Comparison of ENCODE assay signal across 8 mouse cellular contexts in genomic region chr12:114047991-114048390, GRCm38 (mm10).
A peak's percentile ranks its signal among the peaks of the same experiment; 100 is the strongest.
DNase-seq lines count a peak whose midpoint lies in the region; ATAC-seq and TF ChIP-seq lines count a peak whose summit lies in the region.
"Not testable (repeated sequence)": the region's sequence is repeated elsewhere in the genome, so short reads cannot be mapped to it uniquely, and the experiment has no call there.

No protein-coding gene starts in this region.

- peak; percentile 35 for DNase-seq in CD4-positive helper T cell, adult 2 months (ENCODE audit: low read depth, low spot score)
- peak; percentile 46 for DNase-seq in T-cell, adult 2 months (ENCODE audit: low spot score)
- DNase-seq in brain, embryonic 14.5 days (ENCODE audit: low read depth) = peak; percentile 0
- DNase-seq in kidney, adult 18-20 months = peak; percentile 71
- DNase-seq in liver = peak; percentile 3
- peak; percentile 82 for DNase-seq in midbrain, embryonic 11.5 days (ENCODE audit: low spot score, missing footprints)
- peak; percentile 54 for DNase-seq in splenic B cell, adult 2 months (ENCODE audit: low read depth, low spot score)

- not testable (repeated sequence) for TF ChIP-seq POLR2A in brain, embryonic 14.5 days (IDR thresholded peaks at IDR 0.05; ENCODE audit: borderline replicate concordance, extremely low read depth, insufficient read depth, insufficient read length, poor library complexity, severe bottlenecking)

- H3K27ac ChIP-seq in midbrain, embryonic 11.5 days (ENCODE audit: low read depth, low read length) = not testable (repeated sequence)

- WGBS in midbrain, embryonic 11.5 days = 70% methylated on average over 8 of the region's 8 CpGs

- TF ChIP-seq CTCF in brain, embryonic 14.5 days (IDR thresholded peaks at IDR 0.05; ENCODE audit: borderline replicate concordance, extremely low read depth, insufficient read depth, insufficient read length) = peak; percentile 20; the same call in 1 of the 2 replicates

- not testable (repeated sequence) for H3K27me3 ChIP-seq in midbrain, embryonic 11.5 days (ENCODE audit: control insufficient read depth, insufficient read depth, low read length); splenic B cell, adult 2 months (ENCODE audit: control insufficient read depth, insufficient read depth, low read length, poor library complexity, severe bottlenecking)

- not testable (repeated sequence) for H3K9me3 ChIP-seq in midbrain, embryonic 11.5 days (ENCODE audit: control insufficient read depth, low read length)

- H3K4me3 ChIP-seq in midbrain, embryonic 11.5 days (ENCODE audit: low read depth, low read length) = not testable (repeated sequence)

- not testable (repeated sequence) for H3K4me2 ChIP-seq in midbrain, embryonic 11.5 days

- not testable (repeated sequence) for H3K4me1 ChIP-seq in midbrain, embryonic 11.5 days (ENCODE audit: control insufficient read depth, insufficient read depth, low read length)

- H3K36me3 ChIP-seq in midbrain, embryonic 11.5 days (ENCODE audit: control insufficient read depth, insufficient read depth, low read length); splenic B cell, adult 2 months (ENCODE audit: control insufficient read depth, insufficient read depth, low read length, poor library complexity, severe bottlenecking): not testable (repeated sequence)

- peak; percentile 92 for ATAC-seq in granulocyte monocyte progenitor cell, adult 5-6 weeks (replicated peaks; ENCODE audit: poor library complexity, severe bottlenecking)
- ATAC-seq in midbrain, embryonic 11.5 days (ENCODE audit: low FRiP score) = not testable (repeated sequence)

- not testable (repeated sequence) for H3K9ac ChIP-seq in midbrain, embryonic 11.5 days (ENCODE audit: low read length)

Comparison
In these comparisons a context has a peak if more than half of its experiments do, and no peak if none do; other contexts are left out.
1. DNase-seq: peak in every context shown above with its lines; median percentile 82 in midbrain, embryonic 11.5 days; 71 in kidney, adult 18-20 months; 54 in splenic B cell, adult 2 months; 46 in T-cell, adult 2 months; 35 in CD4-positive helper T cell, adult 2 months; 3 in liver; 0 in brain, embryonic 14.5 days.